Mouse (Mus musculus) gastrocnemius, adult 8-10 months (tissue): ENCODE measurements around the gene Fkrp. TPM values are rescaled to one million over a fixed set of nuclear protein-coding genes. Genes with fewer than 3 reads are reported as not detected.

Experiments used
- total RNA-seq, 4 experiments: library from RNA; stranded (reverse); gene quantifications; 2 replicates each; pipeline ENCODE4 v1.2.4; 2022

Fkrp gene
- total RNA-seq, 4 experiments from 2014 or later = 55.5 to 67.9 (median 62.9) TPM

Other genes with a start within 250 kb of the Fkrp start
- gene Arhgap35, start 201.7 kb downstream of the Fkrp start, total RNA-seq = 10 to 100 TPM; 18.1 to 27.8 (median 23.0) TPM
- gene Ceacam15, start 141.0 kb downstream of the Fkrp start, total RNA-seq = not detected
- gene Ceacam9, start 94.8 kb downstream of the Fkrp start, total RNA-seq = not detected
- gene Ap2s1, start 78.3 kb downstream of the Fkrp start, total RNA-seq = 10 to 100 TPM; 37.0 to 54.4 (median 47.1) TPM
- 10 to 100 TPM in 3 of 4 experiments, 1 to 10 TPM in 1; 8.7 to 30.2 (median 14.9) TPM for gene Slc1a5, start 35.4 kb downstream of the Fkrp start, total RNA-seq
- 10 to 100 TPM; 11.0 to 15.6 (median 14.0) TPM for gene Strn4, start 843 bp downstream of the Fkrp start, total RNA-seq
- gene Prkd2, start 26.2 kb upstream of the Fkrp start, total RNA-seq = 1 to 10 TPM; 2.5 to 4.1 (median 3.4) TPM
- gene Dact3, start 58.6 kb upstream of the Fkrp start, total RNA-seq = 1 to 10 TPM in 2 of 4 experiments, under 1 TPM in 2; 0.87 to 1.4 (median 1.1) TPM
- under 1 TPM in 1 of 4 experiments, not detected in 3; 0.36 TPM for gene Gng8, start 75.1 kb upstream of the Fkrp start, total RNA-seq
- gene Ptgir, start 89.8 kb upstream of the Fkrp start, total RNA-seq = under 1 TPM; 0.62 to 0.97 (median 0.93) TPM
- gene Calm3, start 107.4 kb upstream of the Fkrp start, total RNA-seq = 100 to 1,000 TPM; 386 to 534 (median 424) TPM
- gene Pnmal2, start 128.0 kb upstream of the Fkrp start, total RNA-seq = under 1 TPM; 0.24 to 0.76 (median 0.41) TPM
- gene Pnmal1, start 142.9 kb upstream of the Fkrp start, total RNA-seq = under 1 TPM in 1 of 4 experiments, not detected in 3; 0.07 TPM
- gene Gm42372, start 166.4 kb upstream of the Fkrp start, total RNA-seq = not detected
- under 1 TPM; 0.60 to 0.94 (median 0.76) TPM for gene Ccdc8, start 176.0 kb upstream of the Fkrp start, total RNA-seq
- gene Ppp5c, start 211.2 kb upstream of the Fkrp start, total RNA-seq = 10 to 100 TPM; 53.5 to 62.3 (median 60.6) TPM
- gene Hif3a, start 245.7 kb upstream of the Fkrp start, total RNA-seq = 1 to 10 TPM in 2 of 4 experiments, under 1 TPM in 2; 0.75 to 1.7 (median 1.00) TPM